Mouse (Mus musculus) MEL (cell line): ENCODE results near the gene Fam19a1.

ENCODE experiments used
- CHD1 ChIP-seq: IDR thresholded peaks from 2 replicates; pipeline ENCODE4 v1.6.1; 2012; ENCODE audit warnings: low read depth, mild to moderate bottlenecking, inconsistent platforms, low read length, improper control_type of control experiment
- CTCF ChIP-seq, 3 experiments: IDR thresholded peaks in 2 of 3; conservative IDR thresholded peaks in 1 of 3; 2 replicates each; pipeline ENCODE4 v1.5.1; 2011 to 2012; ENCODE audit warnings: low read length in 3 of 3, low read depth in 2 of 3, mild to moderate bottlenecking in 2 of 3, improper control_type of control experiment in 1 of 3, inconsistent platforms in 1 of 3, mixed read lengths in 1 of 3, moderate library complexity in 1 of 3; ENCODE audit not compliant: control insufficient read depth in 1 of 3, insufficient read depth in 1 of 3, poor library complexity in 1 of 3, severe bottlenecking in 1 of 3
- GATA1 ChIP-seq: IDR thresholded peaks from 2 replicates; pipeline ENCODE4 v1.6.1; 2011; ENCODE audit warnings: low read depth, low read length, improper control_type of control experiment
- MAFK ChIP-seq: IDR thresholded peaks from 2 replicates; pipeline ENCODE4 v1.6.1; 2011; ENCODE audit warnings: low read depth, mild to moderate bottlenecking, low read length, improper control_type of control experiment, borderline replicate concordance
- POLR2A ChIP-seq, 2 experiments: IDR thresholded peaks; 2 replicates each; pipeline ENCODE4 v1.6.1; 2011 to 2012; ENCODE audit warnings: low read length in 2 of 2, mild to moderate bottlenecking in 2 of 2, control low read depth in 1 of 2, improper control_type of control experiment in 1 of 2, low read depth in 1 of 2, moderate library complexity in 1 of 2; ENCODE audit not compliant: control insufficient read depth in 1 of 2, insufficient read depth in 1 of 2, poor library complexity in 1 of 2
- POLR2AphosphoS2 ChIP-seq: IDR thresholded peaks from 2 replicates; pipeline ENCODE4 v1.6.1; 2011; ENCODE audit warnings: low read length, improper control_type of control experiment
- ZNF384 ChIP-seq: IDR thresholded peaks from 2 replicates; pipeline ENCODE4 v1.6.1; 2012; ENCODE audit warnings: low read depth, mild to moderate bottlenecking, inconsistent platforms, low read length, improper control_type of control experiment

GRCm38 (mm10) chr6:96581187-96581586, 468.2 kb downstream of the Fam19a1 start:
- TF ChIP-seq POLR2A (IDR thresholded peaks at IDR 0.05; ENCODE audit: control insufficient read depth in 1 of 2, insufficient read depth in 1 of 2, low read depth in 1 of 2, low read length in 2 of 2, poor library complexity in 1 of 2) (no peak), ZNF384 (no peak), CTCF (IDR thresholded peaks at IDR 0.05 in 2 of 3, conservative IDR thresholded peaks at IDR 0.05 in 1 of 3; ENCODE audit: control insufficient read depth in 1 of 3, insufficient read depth in 1 of 3, low read depth in 2 of 3, low read length in 3 of 3, poor library complexity in 1 of 3, severe bottlenecking in 1 of 3) (no peak), GATA1 (no peak), MAFK (no peak), CHD1 (no peak), POLR2AphosphoS2 (no peak)
